13 mouse cellular contexts compared by ENCODE assay signal in the genomic region with DNA sequence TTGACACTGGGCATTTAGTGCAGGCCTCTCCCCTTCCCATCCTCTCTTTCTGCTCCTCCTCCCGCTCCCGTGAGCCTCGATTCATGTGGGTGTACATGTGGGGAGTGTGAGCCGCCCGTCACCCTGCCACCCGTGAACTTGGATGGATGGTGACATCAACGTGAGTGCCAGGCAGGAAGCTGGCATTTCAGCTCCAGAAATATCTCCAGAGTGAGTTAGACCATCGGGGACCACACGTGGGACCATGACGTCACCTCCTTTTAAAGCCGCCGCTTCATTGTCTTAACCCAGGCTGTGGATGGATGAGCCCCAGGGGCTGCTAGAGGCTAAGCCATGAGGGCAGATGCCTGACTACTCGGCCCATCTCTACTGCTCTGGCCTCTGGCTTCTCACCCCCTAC.
DNase-seq lines count a peak whose midpoint lies in the region; ATAC-seq and TF ChIP-seq lines count a peak whose summit lies in the region.
"Had no signal": no experiment of that assay in that cellular context is flagged by ENCODE, and none has a peak within 500 bp of the region (broad histone marks: within the 10 kb centered on the region; RNA-seq: fewer than 3 reads in every experiment).

No protein-coding gene starts in this region.

- H3K9me3 ChIP-seq in lung, embryonic 14.5 days (ENCODE audit: low read depth, low read length), result no peaks in the 10 kb centered on the region
- H3K9me3 ChIP-seq in kidney, embryonic 14.5 days (ENCODE audit: control insufficient read depth, low read length), result no peaks in the 10 kb centered on the region
- H3K9me3 ChIP-seq: G1E; midbrain, embryonic 12.5 days had no signal

- WGBS in lung, embryonic 14.5 days, result 63% methylated on average over 12 of the region's 13 CpGs
- 72% methylated on average over 13 of the region's 13 CpGs for WGBS in kidney, embryonic 14.5 days

- H3K36me3 ChIP-seq in lung, embryonic 14.5 days (ENCODE audit: insufficient read depth), result no peaks in the 10 kb centered on the region
- H3K36me3 ChIP-seq in kidney, embryonic 14.5 days (ENCODE audit: control insufficient read depth, insufficient read depth, low read length), result no peaks in the 10 kb centered on the region
- H3K36me3 ChIP-seq: G1E; midbrain, embryonic 12.5 days had no signal

- ATAC-seq in lung, embryonic 14.5 days (ENCODE audit: insufficient read depth), result no peak
- peak; percentile 69; the same call in 1 of the 2 replicates for ATAC-seq in frontal cortex, adult (ENCODE audit: low TSS enrichment)
- no peak for ATAC-seq in kidney, embryonic 14.5 days (ENCODE audit: low FRiP score, low TSS enrichment)
- ATAC-seq: liver, postnatal 0 days had no signal

- peak; percentile 39 to 51 for DNase-seq in cerebellum, postnatal 25 days
- DNase-seq in cerebellum, adult 11 months, result no peak
- DNase-seq in lung, embryonic 14.5 days, result peak; percentile 17
- no peak for DNase-seq in lung, adult 18-20 months
- peak; percentile 49 to 70 for DNase-seq in right cerebral cortex, postnatal 10 days (ENCODE audit: low spot score in 2 of 2)
- DNase-seq in urinary bladder, adult 18-20 months (ENCODE audit: low spot score in 2 of 2), result no peak
- DNase-seq: gastrocnemius, postnatal 10 days; kidney, postnatal 14 days; liver, postnatal 0 days had no signal

- H3K4me1 ChIP-seq in lung, embryonic 14.5 days (ENCODE audit: insufficient read depth), result no peaks in the 10 kb centered on the region; the same call in 1 of the 2 replicates
- peaks cover 6% of the 10 kb centered on the region; the same call in 1 of the 2 replicates for H3K4me1 ChIP-seq in kidney, embryonic 14.5 days (ENCODE audit: control insufficient read depth, insufficient read depth, low read length)

- no peak overlapping the region for H3K9ac ChIP-seq in lung, embryonic 14.5 days
- H3K9ac ChIP-seq in kidney, embryonic 14.5 days (ENCODE audit: low read depth, low read length), result no peak overlapping the region
- H3K9ac ChIP-seq: liver, postnatal 0 days; midbrain, embryonic 12.5 days had no signal

- TF ChIP-seq CTCF in lung, embryonic 14.5 days (IDR thresholded peaks at IDR 0.05; ENCODE audit: low read depth), result no peak

- H3K27ac ChIP-seq in lung, embryonic 14.5 days (ENCODE audit: low read depth), result no peak overlapping the region
- H3K27ac ChIP-seq in kidney, embryonic 14.5 days (ENCODE audit: low read depth, low read length), result no peak overlapping the region
- H3K27ac ChIP-seq: midbrain, embryonic 12.5 days had no signal

- no peak overlapping the region for H3K4me2 ChIP-seq in lung, embryonic 14.5 days
- H3K4me2 ChIP-seq in kidney, embryonic 14.5 days (replicated peaks; ENCODE audit: low read depth, low read length), result no peak overlapping the region
- H3K4me2 ChIP-seq: midbrain, embryonic 12.5 days had no signal

- H3K27me3 ChIP-seq in lung, embryonic 14.5 days (ENCODE audit: insufficient read depth, low read length), result no peaks in the 10 kb centered on the region
- H3K27me3 ChIP-seq in kidney, embryonic 14.5 days (ENCODE audit: control insufficient read depth, insufficient read depth, low read length), result no peaks in the 10 kb centered on the region

- H3K4me3 ChIP-seq in lung, embryonic 14.5 days (ENCODE audit: low read depth, low read length), result no peak overlapping the region
- no peak overlapping the region for H3K4me3 ChIP-seq in kidney, embryonic 14.5 days (ENCODE audit: low read length)
- H3K4me3 ChIP-seq: midbrain, embryonic 12.5 days had no signal

Comparison
In these comparisons a context has a peak if more than half of its experiments do, and no peak if none do; other contexts are left out.
1. DNase-seq: peak in cerebellum, postnatal 25 days (2 of 2), lung, embryonic 14.5 days (single experiment) and right cerebral cortex, postnatal 10 days (2 of 2); none in cerebellum, adult 11 months (single experiment), lung, adult 18-20 months (0 of 2) and urinary bladder, adult 18-20 months (0 of 2).